15 mouse cellular contexts compared by ENCODE assay signal in genomic region chr7:139152927-139153326, GRCm38 (mm10). TPM values are rescaled to one million over a fixed set of nuclear protein-coding genes. Genes with fewer than 3 reads are reported as not detected.
DNase-seq lines count a peak whose midpoint lies in the region; ATAC-seq and TF ChIP-seq lines count a peak whose summit lies in the region.
"Had no signal": no experiment of that assay in that cellular context is flagged by ENCODE, and none has a peak within 500 bp of the region (broad histone marks: within the 10 kb centered on the region; RNA-seq: fewer than 3 reads in every experiment).

No protein-coding gene starts in this region.

- no peak for TF ChIP-seq EP300 in lung, postnatal 0 days (IDR thresholded peaks at IDR 0.05)

- no peaks in the 10 kb centered on the region for H3K36me3 ChIP-seq in heart, embryonic 12.5 days
- H3K36me3 ChIP-seq in lung, postnatal 0 days (ENCODE audit: insufficient read depth, low read length), result no peaks in the 10 kb centered on the region
- H3K36me3 ChIP-seq: hindbrain, embryonic 12.5 days; liver, embryonic 13.5 days; neural tube, embryonic 15.5 days had no signal

- H3K4me1 ChIP-seq in heart, embryonic 12.5 days (replicated peaks), result no peaks in the 10 kb centered on the region; the same call in 1 of the 2 replicates
- no peaks in the 10 kb centered on the region; the same call in 1 of the 2 replicates for H3K4me1 ChIP-seq in lung, postnatal 0 days (ENCODE audit: insufficient read depth, low read depth, low read length)
- H3K4me1 ChIP-seq: liver, embryonic 13.5 days had no signal

- no peak overlapping the region for H3K4me3 ChIP-seq in heart, embryonic 12.5 days
- H3K4me3 ChIP-seq in lung, postnatal 0 days (ENCODE audit: low read depth, low read length), result no peak overlapping the region
- H3K4me3 ChIP-seq: hindbrain, embryonic 12.5 days; liver, embryonic 13.5 days; neural tube, embryonic 15.5 days had no signal

- no peak overlapping the region for H3K4me2 ChIP-seq in heart, embryonic 12.5 days
- H3K4me2 ChIP-seq in lung, postnatal 0 days (replicated peaks; ENCODE audit: low read depth, low read length), result no peak overlapping the region
- H3K4me2 ChIP-seq: hindbrain, embryonic 12.5 days; liver, embryonic 13.5 days; neural tube, embryonic 15.5 days had no signal

- WGBS in heart, embryonic 12.5 days, result 67% methylated on average over 7 of the region's 7 CpGs
- WGBS in lung, postnatal 0 days, result 55% methylated on average over 7 of the region's 7 CpGs

- TF ChIP-seq CTCF in lung, postnatal 0 days (IDR thresholded peaks at IDR 0.05), result no peak

- DNase-seq in heart, adult 8-10 months (ENCODE audit: low spot score), result peak; percentile 21
- peak; percentile 8 for DNase-seq in lung, postnatal 0 days (ENCODE audit: low spot score)
- DNase-seq in lung, postnatal 4 days, result no peak
- peak; percentile 17 for DNase-seq in fibroblast of lung, adult 2 months (ENCODE audit: low read depth)
- peak; percentile 38 for DNase-seq in lung, postnatal 36 days
- DNase-seq in adrenal gland, adult 18-20 months (ENCODE audit: low spot score in 2 of 2), result no peak
- DNase-seq: cerebellum, adult 8-10 months; gastrocnemius, postnatal 14 days; liver, embryonic 13.5 days; right cerebral cortex, postnatal 14 days had no signal

- no peaks in the 10 kb centered on the region for H3K9me3 ChIP-seq in heart, embryonic 12.5 days (replicated peaks)
- H3K9me3 ChIP-seq in lung, postnatal 0 days (ENCODE audit: low read length), result no peaks in the 10 kb centered on the region
- H3K9me3 ChIP-seq: hindbrain, embryonic 12.5 days; liver, embryonic 13.5 days; neural tube, embryonic 15.5 days had no signal

- H3K27ac ChIP-seq in heart, embryonic 12.5 days (ENCODE audit: poor library complexity, severe bottlenecking), result no peak overlapping the region
- H3K27ac ChIP-seq in lung, postnatal 0 days (ENCODE audit: low read length), result no peak overlapping the region
- H3K27ac ChIP-seq: hindbrain, embryonic 12.5 days; liver, embryonic 13.5 days; neural tube, embryonic 15.5 days had no signal

- H3K27me3 ChIP-seq in heart, embryonic 12.5 days (replicated peaks), result peaks cover 46% of the 10 kb centered on the region
- H3K27me3 ChIP-seq in lung, postnatal 0 days (replicated peaks; ENCODE audit: insufficient read depth, low read length), result no peaks in the 10 kb centered on the region
- H3K27me3 ChIP-seq: neural tube, embryonic 15.5 days had no signal

- ATAC-seq in heart, embryonic 12.5 days (ENCODE audit: insufficient number of reproducible peaks, low FRiP score), result no peak
- 0 out of 2 replicates have a peak, but pooled peaks have one; percentile 10 for ATAC-seq in lung, postnatal 0 days
- ATAC-seq: forebrain, embryonic 14.5 days had no signal

- H3K9ac ChIP-seq in heart, embryonic 12.5 days, result no peak overlapping the region
- H3K9ac ChIP-seq in lung, postnatal 0 days (replicated peaks; ENCODE audit: low read depth), result no peak overlapping the region
- H3K9ac ChIP-seq: hindbrain, embryonic 12.5 days; liver, embryonic 13.5 days; neural tube, embryonic 15.5 days had no signal

RNA-seq across cellular contexts. Expression of gene Lrrc27, which starts 59.9 kb away (rescaled TPM):
- total RNA-seq in heart, adult 8-10 months (2022), result 10 to 100 TPM; 15.6 to 18.8 (median 16.4) TPM
- 2.7 and 3.4 TPM in 2 replicates for polyA plus RNA-seq in heart, embryonic 12.5 days (2016; fragmentation: Nextera tagmentation; extraction: Ambion mirVana)
- polyA plus RNA-seq in lung, postnatal 0 days (2015; fragmentation: Nextera tagmentation; extraction: Ambion mirVana), result 2.3 and 2.7 TPM in 2 replicates
- 10 to 100 TPM in 1 of 2 experiments, 1 to 10 TPM in 1; 8.1 to 14.7 TPM for total RNA-seq in adrenal gland, adult 18-20 months (2021)
- total RNA-seq: monocyte, adult 5-6 weeks had no signal

Comparison
In these comparisons a context has a peak if more than half of its experiments do, and no peak if none do; other contexts are left out.
1. DNase-seq: peak in heart, adult 8-10 months (single experiment), lung, postnatal 0 days (single experiment), fibroblast of lung, adult 2 months (single experiment) and lung, postnatal 36 days (single experiment); none in lung, postnatal 4 days (0 of 2) and adrenal gland, adult 18-20 months (0 of 2).